Mouse (Mus musculus): ENCODE measurements at regions not wholly inside any gene's neighbourhood (a gene's known extent, or its start where the extent isn't known, plus 50 kb on each side); places are given as distances from the start of the nearest gene placed in this dataset.
"Not testable (repeated sequence)": the region's sequence is repeated elsewhere in the genome, so short reads cannot be mapped to it uniquely, and the experiment has no call there.

DNA sequence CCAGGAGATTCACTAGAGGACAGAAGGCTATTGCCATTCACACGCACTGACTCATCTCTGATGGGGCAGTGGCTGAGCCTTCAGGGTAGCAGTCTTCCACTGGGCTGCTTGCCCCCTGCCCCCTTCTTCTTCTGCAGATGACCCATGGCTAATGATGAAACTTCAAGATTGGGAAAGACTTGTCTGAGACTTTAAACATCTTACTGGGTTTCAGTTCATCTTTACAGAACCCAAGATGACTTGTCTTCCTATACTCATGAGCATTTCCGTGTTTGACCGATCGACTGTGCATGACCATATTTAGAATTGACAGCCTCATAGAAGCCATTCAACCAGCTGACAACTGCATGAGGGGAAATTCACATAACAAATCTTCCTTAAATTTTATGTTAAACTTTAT is 140.0 kb upstream of the Mad2l1 start:
- DNase-seq (ENCODE audit: low spot score in 2 of 2), result no peak

DNA sequence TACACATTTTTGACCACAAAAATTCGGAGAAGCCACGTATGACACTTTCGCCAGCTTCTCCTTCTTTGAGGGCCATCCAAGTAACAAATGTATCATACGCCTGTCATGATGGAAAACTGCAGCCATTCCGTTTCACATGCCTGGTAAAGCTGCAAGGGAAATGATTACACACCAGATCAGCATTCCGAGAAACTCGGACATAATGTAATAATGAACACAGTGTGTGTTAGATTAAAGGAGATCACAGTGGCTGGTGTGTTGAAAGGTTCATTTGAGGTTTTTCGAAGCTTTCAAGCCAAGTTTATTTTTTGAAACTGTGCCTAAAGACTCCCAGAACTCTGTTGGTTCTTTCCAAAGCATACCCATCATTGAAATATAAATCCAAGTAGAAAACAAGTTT is 137.8 kb upstream of the Mad2l1 start:
- no peak for DNase-seq (ENCODE audit: low spot score in 2 of 2)

DNA sequence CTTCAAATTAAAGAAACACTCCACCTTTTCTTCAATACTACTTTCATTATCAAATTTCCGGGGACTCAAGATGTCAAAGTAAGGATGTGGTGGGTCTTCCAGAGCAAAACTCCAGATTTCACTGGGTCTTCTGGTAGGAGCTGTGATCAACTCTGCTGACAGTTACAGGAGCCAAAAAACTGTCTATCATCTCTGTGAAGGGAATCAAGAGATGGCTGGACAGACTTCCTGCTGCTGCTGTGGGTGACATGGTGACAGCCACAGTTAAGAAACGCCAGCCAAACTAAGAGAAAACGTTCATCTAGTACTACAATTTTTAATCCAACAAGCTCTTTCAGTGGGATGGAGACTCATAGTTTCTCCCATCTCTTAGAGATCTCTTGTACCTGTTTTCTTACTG is 136.5 kb upstream of the Mad2l1 start:
- no peak for DNase-seq (ENCODE audit: low spot score in 2 of 2)

DNA sequence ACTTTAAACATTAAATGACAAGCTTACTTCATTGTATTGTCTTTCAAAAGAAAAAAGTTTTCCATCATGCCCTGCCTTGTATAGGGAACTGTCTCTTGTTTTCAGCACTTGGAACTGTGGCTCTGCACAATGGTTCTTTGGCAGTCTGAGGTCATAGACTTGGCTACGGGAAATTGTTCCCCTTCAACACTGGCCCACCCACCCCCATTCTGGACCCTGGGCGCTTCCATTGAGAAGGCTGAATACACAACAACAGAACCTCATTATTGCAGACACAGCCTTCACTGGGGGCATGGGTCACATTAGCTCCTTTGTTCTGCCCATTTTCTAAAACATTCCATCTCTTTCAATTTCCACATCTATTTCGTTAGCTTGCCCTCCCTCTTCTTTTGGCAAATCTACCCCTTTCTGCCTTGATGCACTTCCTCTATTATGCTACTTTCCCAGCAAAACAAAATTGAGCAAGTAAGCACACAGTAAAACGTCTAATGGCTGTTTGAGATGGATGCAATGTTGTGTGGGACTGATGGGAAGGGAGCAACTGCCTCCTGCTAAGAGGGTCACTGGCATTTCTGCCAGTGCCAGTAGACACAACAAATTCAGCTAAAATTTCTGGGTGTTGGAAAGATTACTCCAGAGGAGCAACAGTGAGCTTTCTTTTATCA is 136.0 kb upstream of the Mad2l1 start:
- DNase-seq (ENCODE audit: low spot score in 2 of 2), result no peak

DNA sequence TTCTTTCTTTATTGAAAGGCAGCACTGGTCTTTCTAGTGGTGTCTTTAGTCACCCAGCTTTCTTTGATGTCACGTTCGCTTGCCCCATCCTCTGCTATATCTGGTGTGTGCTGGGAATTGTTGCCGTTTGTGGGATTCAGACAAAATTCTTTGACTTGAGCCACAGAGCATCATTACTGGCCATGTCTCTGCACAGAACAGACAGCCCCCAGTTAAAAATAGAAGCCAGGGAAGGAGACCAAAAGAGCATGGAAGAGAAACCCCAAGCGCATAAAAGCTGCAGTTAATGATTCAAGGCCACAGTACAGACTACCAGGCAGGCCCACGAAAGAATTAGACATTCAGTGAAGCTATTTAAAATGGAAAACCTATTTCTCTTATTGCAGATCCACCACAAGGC is 133.7 kb upstream of the Mad2l1 start:
- DNase-seq (ENCODE audit: low spot score in 2 of 2), result no peak

DNA sequence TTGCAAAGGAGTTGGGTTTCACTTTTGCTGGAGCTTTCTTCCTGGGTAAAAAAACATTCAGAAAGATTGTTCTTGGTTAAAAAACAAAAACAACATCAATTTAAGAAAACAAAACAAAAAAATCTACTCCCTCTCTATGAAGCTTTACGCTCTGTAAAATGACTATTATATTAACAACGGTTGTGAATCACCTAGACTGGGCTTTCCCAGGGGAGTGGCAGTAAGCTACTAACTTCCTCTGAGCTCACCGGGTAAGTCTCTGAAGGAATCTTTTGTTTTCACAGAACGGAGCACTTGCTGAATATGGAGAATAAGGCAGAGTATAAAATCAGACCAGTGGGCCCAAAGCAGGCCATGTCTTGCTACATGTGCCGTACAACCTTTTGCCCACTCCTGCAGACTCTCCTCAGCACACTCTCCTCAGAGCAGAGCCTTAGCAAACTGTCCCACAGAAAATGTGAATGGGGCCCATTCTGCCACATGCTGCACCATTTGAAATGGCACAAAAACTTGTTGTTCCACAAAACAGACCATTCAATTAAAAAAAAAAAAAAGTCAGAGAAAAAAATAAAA is 133.2 kb upstream of the Mad2l1 start:
- DNase-seq (ENCODE audit: low spot score in 2 of 2), result no peak

DNA sequence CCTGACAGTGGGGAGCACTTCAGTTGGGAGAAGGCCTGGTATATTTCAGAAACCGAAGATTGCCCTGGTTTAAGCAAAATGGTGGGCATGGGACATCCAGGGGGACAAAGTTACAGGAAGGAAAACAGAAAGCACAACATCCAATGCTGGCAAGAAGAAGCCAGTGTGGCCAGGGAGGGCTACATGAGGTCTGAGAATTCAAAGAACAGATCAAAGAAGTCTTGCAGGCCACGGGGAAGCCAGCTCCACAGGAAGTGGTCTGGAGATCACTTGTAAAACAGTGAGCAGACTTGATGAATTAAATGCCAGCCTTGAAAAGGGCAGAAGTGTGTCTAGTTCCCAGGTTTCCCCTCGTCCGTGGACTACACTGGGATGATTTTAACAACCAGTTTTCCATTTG is 120.4 kb upstream of the Mad2l1 start:
- DNase-seq (ENCODE audit: low spot score in 2 of 2), result no peak

DNA sequence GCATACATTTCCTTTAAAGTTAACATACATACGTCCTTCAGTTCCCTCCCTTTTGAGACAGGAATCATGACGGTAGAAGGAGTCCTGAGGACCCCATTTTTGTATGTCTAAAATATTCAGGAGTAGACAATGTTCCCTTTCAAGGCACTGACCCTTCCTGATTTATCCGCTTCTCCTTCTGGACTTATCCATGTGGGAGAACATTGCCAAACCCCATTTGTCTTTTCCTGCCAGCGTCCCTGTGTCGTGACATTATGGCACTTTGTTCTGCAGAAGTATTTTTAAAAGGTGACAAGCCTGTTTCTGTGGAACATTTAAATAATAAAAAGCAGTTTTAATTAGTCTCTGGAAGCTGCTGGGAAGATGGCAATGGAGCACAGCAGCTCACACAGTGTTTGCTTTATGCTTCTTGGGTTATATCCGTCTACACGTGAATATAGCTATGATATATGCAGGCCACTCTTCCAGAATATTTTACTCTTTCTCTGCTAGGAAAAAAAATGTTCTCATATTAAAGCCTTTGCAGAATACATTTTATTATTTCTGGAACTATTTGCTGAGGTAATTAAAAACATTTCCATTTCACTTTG is 115.6 kb upstream of the Mad2l1 start:
- DNase-seq (ENCODE audit: low spot score in 2 of 2), result no peak

DNA sequence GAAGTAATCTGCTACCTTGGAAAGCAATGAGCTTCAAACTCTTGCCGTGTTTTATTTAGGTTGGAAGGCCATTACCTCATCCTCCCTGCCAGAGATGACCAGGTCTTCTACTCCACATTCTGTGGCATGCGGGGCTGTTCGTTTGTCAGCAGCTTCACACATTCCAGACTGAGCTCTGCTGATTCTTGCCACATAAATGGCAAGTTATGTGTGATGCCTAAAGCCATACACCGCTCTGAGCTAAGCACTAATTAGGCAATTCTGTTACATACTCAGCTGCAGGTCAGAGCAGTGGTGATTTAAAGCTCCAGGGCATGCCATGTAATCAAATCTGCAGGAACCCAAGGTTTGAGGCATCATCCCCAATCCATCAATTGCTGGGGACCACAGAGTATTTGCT is 106.8 kb upstream of the Mad2l1 start:
- no peak for DNase-seq (ENCODE audit: low spot score in 2 of 2)

DNA sequence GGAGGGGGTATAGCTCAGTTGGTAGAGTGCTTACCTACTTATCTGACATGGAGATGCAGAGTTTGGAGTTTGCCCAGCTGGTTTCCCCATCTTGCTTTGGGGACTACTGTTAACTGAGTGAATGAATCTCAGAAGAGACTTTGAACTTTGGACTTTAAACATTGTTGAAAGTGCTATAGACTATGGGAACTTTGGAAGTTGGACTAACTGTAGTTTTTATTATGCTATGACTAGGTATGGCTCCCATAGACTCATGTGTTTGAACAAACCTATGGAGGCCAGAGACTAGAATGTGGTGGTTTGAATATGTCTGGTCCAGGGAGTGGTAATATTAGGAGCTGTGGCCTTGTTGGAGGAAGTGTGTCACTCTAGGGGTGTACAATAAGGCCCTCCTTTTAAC is 84.8 kb upstream of the Mad2l1 start:
- DNase-seq (ENCODE audit: low spot score in 2 of 2), result not testable (repeated sequence)

DNA sequence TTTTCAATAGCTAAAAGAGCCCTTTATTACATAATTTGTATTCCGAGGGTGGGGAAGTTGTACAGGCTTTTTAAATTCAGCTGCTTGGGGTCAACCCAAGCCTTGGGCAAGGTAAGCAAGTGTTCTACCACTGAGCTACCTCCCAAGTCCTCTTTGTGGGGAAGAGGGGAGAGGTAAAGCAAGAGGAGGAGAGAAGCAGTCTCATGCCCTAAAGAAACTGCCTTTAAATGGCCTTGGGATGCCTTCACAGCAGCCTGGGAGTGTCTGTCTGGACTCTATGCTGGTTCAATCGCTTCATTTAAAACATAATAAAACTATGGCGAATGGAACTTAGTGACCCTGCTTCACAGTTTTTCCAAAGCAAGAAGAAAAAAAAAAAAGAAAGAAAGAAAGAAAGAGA is 77.0 kb upstream of the Mad2l1 start:
- DNase-seq (ENCODE audit: low spot score in 2 of 2), result no peak

DNA sequence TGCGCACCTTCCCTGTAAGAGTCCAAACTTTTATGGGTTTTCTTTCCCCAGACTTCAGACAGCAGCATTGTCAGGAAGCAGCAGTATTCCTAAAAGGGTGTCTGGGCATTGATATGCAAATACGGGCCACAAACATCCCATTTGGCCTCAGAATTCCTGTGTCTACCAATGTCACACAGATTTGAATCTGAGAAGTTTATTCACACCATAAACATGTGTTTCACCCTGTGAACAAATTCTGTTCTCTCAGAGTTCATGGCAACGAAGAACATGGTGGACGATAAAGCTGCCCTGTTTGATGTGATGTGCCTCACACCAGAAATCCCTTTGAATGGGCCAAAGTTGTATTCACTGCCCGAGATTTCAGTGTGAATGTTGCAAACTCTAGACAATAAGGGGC is 70.7 kb upstream of the Mad2l1 start:
- DNase-seq (ENCODE audit: low spot score in 2 of 2), result no peak

DNA sequence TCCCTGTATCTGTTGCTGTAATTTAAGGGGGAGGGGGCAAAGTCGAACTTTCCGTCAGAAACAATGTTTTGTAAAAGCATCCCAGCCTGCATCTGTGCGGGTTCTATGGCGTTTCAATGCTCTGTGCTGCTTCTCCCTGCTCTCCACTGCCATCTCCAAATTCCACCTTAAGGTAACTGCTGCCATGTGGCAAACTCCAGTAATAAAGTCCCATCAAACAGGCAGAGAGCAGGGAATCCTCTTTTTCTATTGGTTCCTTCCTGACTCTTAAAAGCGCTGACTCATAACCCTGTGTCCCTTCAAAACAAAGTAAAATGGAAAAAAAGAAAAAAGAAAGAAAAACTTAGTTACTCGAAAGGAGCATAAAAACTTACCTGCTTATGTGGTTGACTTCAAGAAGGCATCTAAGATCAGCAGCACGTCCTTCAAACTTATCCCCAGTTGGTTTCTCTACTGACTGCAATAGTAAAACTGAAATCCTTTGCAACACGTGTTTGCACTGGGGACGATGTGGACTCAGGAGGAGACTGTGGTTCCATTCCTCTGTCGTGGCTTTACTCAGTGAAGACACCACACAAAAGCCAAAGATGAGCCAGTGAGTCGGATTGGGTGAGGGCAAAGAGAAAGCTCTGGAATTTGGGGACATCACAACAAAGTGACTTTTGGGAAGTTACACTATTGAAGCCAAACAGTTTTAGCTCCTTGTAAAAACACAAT is 69.9 kb upstream of the Mad2l1 start:
- DNase-seq (ENCODE audit: low spot score in 2 of 2), result no peak

DNA sequence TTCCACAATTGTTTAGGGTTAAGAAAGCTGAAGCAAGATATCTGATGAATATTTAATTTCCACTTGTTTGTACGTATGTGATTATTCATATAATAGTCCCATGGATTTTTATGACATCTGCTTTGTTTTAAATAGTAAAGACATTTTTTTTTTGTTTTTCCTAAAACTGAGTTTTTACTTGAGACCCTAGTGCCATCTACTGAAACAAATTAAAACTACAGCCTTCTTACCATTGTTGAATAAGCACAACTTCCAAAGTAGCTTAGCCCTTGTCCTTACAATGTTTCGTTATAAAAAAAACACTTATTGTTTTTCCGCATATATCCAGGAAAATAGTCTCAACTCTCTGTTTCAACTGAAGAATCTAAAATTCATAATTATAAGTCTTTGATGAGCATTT is 68.4 kb upstream of the Mad2l1 start:
- no peak for DNase-seq (ENCODE audit: low spot score in 2 of 2)

DNA sequence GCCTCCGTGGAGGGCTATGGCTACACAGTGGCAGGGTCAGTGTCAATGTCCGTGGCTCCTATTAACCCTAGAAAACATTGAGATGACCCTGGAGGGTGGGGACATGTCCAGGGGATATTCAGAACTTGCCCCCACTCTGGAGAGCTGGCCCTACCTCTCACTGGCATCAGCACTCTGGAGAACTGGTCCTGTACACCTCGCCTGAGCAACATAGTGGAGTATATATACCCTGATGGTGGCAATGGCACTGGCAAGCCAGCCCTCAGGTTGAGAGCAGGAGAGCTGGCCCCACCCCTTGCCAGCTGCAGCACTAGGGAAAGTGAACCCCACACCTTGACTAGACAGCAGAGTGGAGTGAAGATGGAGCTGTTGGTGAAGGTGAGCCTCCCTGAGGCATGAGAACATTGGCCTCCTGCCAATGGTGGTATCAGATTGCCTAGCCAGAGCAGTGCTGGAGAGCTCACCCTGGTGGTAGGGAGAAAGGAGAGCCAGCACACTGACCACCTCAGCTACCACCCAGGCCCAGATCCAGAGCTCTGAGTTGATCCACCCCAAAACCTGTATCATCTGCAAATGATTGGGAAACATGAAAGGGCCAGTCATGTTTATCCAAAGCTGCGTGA is 64.5 kb upstream of the Mad2l1 start:
- DNase-seq (ENCODE audit: low spot score in 2 of 2), result no peak

DNA sequence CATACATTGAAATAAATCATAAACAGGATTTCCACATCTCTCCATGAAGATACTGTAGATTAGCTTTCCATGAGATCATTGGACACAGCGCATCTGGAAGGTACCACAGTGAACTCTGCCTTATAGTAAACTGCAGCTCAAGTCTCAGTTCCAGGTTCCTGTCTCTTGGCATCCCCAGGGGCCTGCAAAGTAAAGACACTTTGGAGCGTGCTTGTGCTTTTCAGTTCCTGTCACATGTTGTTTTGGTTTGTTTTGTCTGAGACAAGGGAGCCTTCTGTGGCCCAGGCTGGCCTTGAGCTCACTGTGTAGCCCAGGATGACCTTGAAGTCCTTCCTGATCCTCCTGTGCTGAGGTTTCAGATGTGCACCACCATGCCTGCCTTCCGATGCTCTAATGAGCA is 63.4 kb upstream of the Mad2l1 start:
- no peak for DNase-seq (ENCODE audit: low spot score in 2 of 2)

DNA sequence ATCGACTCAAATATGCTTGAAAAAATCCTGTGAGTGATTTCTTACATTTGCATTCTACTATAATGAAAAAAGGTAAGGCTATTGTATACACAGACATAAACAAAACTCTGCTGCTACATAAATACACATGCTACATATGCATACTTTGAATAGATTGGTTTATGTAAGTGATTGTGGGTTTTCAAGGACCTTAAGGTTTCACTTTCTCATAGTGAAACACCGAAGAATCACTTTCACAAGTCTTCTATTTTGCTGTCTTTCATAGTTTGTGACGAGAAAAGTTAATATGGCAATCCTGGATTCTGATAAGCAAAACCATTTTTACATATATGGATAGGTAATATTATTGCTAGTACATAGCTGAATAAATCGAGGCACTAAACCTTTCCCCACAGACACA is 62.5 kb upstream of the Mad2l1 start:
- no peak for DNase-seq (ENCODE audit: low spot score in 2 of 2)

DNA sequence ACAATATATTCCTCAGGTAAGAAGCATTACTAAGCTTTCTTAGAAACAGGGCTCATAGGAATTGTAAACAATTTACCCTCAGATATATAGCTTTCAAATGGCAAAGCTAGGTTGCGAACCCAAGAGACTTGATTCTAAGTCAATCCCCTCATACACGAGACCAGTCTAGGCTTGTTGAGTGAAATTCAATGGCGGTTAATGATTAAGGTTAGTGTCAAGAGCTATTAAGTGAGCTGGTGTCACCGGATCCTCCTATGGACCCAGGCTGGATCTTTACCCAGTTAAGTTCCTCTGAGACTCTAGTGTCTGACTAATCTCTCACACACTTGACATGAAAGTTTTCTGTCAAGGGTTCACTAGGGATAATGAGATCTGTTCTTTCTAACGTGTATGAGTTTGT is 57.6 kb upstream of the Mad2l1 start:
- no peak for DNase-seq (ENCODE audit: low spot score in 2 of 2)

DNA sequence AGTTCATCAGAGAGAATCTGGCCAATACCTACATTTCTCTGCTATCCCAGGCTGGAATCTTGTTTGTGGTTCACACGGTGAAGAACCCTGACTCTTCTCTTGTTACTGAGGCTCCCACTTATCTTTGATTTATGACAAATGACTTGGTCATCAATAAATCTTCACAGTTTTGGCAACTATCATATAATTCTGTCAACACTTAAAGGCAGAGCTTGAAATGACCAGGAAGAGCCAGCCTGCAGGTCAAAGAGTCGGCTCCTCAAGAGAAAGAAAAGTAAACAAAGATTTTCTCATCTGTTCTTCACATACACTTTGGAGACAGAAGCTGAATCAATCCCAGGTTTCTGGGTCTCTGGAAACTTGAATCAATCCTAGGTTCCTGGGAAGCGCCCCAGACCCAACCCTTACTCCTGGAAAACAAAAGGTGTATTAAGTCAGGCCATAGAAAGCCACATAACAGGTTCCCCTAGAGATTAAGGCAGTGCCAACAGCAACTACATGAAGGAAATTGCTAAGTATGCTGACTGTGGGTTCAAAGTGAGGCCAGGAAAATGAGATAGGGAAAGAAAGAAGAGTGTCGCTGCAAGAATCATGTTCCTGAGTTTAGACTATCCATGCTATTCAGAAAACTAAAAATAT is 56.7 kb upstream of the Mad2l1 start:
- DNase-seq (ENCODE audit: low spot score in 2 of 2), result no peak

DNA sequence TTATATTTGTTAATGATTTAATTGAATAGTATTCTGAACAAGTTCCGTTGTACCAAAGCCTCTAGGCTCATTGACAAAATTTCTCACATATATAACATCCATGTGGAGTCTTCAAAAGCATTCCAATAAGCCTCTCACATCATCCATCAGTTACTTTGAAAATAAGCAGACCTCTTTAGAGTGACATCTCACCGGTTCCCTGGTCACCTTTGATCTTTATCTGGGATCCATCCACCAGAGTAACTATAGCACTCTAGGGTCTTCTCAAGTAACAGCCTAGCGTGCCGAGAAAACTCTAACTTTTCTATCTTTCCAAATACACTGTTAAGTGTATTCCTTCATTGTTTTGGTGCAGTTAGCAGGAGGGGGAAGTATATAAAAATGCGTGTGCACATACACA is 55.6 kb upstream of the Mad2l1 start:
- no peak for DNase-seq (ENCODE audit: low spot score in 2 of 2)

DNA sequence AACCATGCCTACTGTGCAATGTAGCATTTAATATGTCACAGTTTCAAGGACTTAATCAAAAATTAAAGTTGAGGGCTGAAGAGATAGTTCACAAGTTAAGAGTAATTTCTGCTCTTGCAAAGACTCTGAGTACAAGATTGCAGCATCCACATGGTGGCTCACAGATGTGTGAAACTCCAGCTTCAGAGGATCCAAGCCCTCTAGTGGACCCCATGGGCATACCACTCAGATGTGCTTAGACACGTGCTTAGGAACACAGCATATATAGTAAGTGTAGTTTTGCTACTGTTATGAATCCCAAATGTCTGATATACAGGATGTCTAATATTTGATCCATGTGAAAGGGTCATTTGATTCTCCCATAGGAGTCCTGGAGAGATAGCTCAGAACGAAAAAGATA is 55.0 kb upstream of the Mad2l1 start:
- no peak for DNase-seq (ENCODE audit: low spot score in 2 of 2)

DNA sequence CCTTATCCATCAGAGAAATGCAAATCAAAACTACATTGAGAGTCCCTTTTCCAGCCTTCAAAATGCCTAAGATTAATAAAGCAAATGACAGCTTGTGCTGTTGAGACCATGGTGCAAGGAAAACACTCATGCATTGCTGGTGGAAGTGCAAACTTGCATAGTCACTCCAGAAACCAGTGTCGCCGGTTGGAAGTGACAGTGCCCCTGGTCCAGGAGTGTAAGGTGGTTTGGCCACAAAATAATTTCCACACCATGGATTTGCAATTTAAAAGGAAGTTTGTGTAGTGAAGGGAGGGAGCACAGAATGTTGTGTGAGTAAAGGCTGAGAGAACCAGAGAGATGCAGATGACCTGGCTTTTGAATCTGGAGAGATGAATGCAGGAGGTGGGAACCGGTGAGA is 52.4 kb upstream of the Mad2l1 start:
- no peak for DNase-seq (ENCODE audit: low spot score in 2 of 2)
